Comparison of ENCODE assay signal across 15 mouse cellular contexts in the genomic region with DNA sequence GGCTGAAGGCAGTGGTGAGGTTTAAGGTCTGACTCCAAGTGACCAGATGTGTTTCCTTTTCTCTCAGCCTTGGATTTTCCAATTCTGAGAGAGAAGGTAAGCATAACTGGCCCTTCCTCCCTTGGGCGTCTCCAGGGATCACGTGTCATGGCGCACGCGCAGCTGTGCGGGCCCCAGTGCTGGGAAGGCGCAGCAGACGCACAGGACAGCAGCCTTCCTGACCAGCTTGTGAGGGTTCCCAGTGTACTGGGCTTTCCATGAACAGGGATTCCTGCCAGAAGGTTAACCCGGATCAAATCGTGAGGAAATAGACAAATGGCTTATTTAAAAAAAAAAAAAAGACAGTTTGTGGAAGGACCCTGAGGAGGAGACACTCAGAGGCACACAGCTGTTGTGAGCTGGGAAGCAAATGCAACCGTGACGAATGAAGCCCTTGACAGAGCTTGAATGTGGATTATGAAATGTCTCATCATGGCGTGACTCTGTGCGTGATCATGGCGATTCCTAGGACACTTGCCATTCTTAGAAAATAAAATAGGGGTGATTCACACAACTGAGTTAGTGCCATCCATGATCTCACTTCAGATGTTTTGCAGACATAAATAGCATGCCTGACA. TPM values are rescaled to one million over a fixed set of nuclear protein-coding genes. Genes with fewer than 3 reads are reported as not detected.
DNase-seq lines count a peak whose midpoint lies in the region; ATAC-seq and TF ChIP-seq lines count a peak whose summit lies in the region.
"Had no signal": no experiment of that assay in that cellular context is flagged by ENCODE, and none has a peak within 500 bp of the region (broad histone marks: within the 10 kb centered on the region; RNA-seq: fewer than 3 reads in every experiment).

No protein-coding gene starts in this region.

- no peaks in the 10 kb centered on the region for H3K27me3 ChIP-seq in embryonic facial prominence, embryonic 13.5 days
- no peaks in the 10 kb centered on the region for H3K27me3 ChIP-seq in lung, embryonic 16.5 days (ENCODE audit: control insufficient read depth, insufficient read depth, low read depth, low read length)
- 0 out of 2 replicates have a peak, but pooled peaks cover 3% of the 10 kb centered on the region for H3K27me3 ChIP-seq in hindbrain, embryonic 10.5 days (ENCODE audit: insufficient read depth, poor library complexity, severe bottlenecking)
- H3K27me3 ChIP-seq: hindbrain, embryonic 12.5 days had no signal

- 0 out of 2 replicates have a peak, but pooled peaks have one; percentile 57 for ATAC-seq in embryonic facial prominence, embryonic 13.5 days (ENCODE audit: insufficient number of reproducible peaks, insufficient read depth, low FRiP score, low TSS enrichment, low read depth)
- ATAC-seq in lung, embryonic 16.5 days (ENCODE audit: low read depth): peak; percentile 84

- H3K27ac ChIP-seq in layer of hippocampus, adult 2 months: peak overlapping the region; percentile 81
- H3K27ac ChIP-seq in ES-E14 (ENCODE audit: insufficient read depth, low read depth, low read length, poor library complexity, severe bottlenecking): no peak overlapping the region
- H3K27ac ChIP-seq in embryonic facial prominence, embryonic 13.5 days: no peak overlapping the region
- H3K27ac ChIP-seq in lung, embryonic 16.5 days (ENCODE audit: low read length): no peak overlapping the region
- H3K27ac ChIP-seq in hindbrain, embryonic 10.5 days: no peak overlapping the region
- H3K27ac ChIP-seq: hindbrain, embryonic 12.5 days; macrophage had no signal

- no peak overlapping the region for H3K4me2 ChIP-seq in embryonic facial prominence, embryonic 13.5 days
- no peak overlapping the region for H3K4me2 ChIP-seq in lung, embryonic 16.5 days (ENCODE audit: low read depth, low read length)
- H3K4me2 ChIP-seq: hindbrain, embryonic 12.5 days had no signal

- WGBS in embryonic facial prominence, embryonic 13.5 days: 70% methylated on average over 15 of the region's 15 CpGs
- 65% methylated on average over 15 of the region's 15 CpGs for WGBS in lung, embryonic 16.5 days
- WGBS in hindbrain, embryonic 10.5 days: 85% methylated on average over 15 of the region's 15 CpGs

- no peak for TF ChIP-seq CTCF in layer of hippocampus, adult 2 months (conservative IDR thresholded peaks at IDR 0.05)

- no peaks in the 10 kb centered on the region for H3K9me3 ChIP-seq in ES-E14 (ENCODE audit: control insufficient read depth, insufficient read depth, low read depth, low read length)
- no peaks in the 10 kb centered on the region for H3K9me3 ChIP-seq in embryonic facial prominence, embryonic 13.5 days
- no peaks in the 10 kb centered on the region for H3K9me3 ChIP-seq in lung, embryonic 16.5 days (ENCODE audit: control insufficient read depth, low read length)
- H3K9me3 ChIP-seq in hindbrain, embryonic 10.5 days: no peaks in the 10 kb centered on the region
- H3K9me3 ChIP-seq: hindbrain, embryonic 12.5 days had no signal

- H3K4me3 ChIP-seq in layer of hippocampus, adult 2 months: no peak overlapping the region
- H3K4me3 ChIP-seq in ES-E14 (ENCODE audit: insufficient read depth in 1 of 2, low read depth in 1 of 2, low read length in 2 of 2, poor library complexity in 1 of 2, severe bottlenecking in 1 of 2): no peak overlapping the region
- H3K4me3 ChIP-seq in embryonic facial prominence, embryonic 13.5 days: no peak overlapping the region
- H3K4me3 ChIP-seq in lung, embryonic 16.5 days (ENCODE audit: low read length): no peak overlapping the region
- H3K4me3 ChIP-seq in hindbrain, embryonic 10.5 days: no peak overlapping the region
- H3K4me3 ChIP-seq: erythroblast, embryonic 14.5 days; hindbrain, embryonic 12.5 days had no signal

- H3K4me1 ChIP-seq in ES-E14 (ENCODE audit: control insufficient read depth in 2 of 2, insufficient read depth in 2 of 2, low read length in 2 of 2, poor library complexity in 1 of 2): no peaks in the 10 kb centered on the region
- H3K4me1 ChIP-seq in embryonic facial prominence, embryonic 13.5 days: peaks cover 4% of the 10 kb centered on the region
- H3K4me1 ChIP-seq in lung, embryonic 16.5 days (replicated peaks; ENCODE audit: control insufficient read depth, insufficient read depth, low read length): no peaks in the 10 kb centered on the region
- H3K4me1 ChIP-seq in hindbrain, embryonic 10.5 days (replicated peaks): peaks cover 8% of the 10 kb centered on the region; the same call in 1 of the 2 replicates

- no peaks in the 10 kb centered on the region for H3K36me3 ChIP-seq in ES-E14 (ENCODE audit: control insufficient read depth, insufficient read depth, low read length, poor library complexity, severe bottlenecking)
- no peaks in the 10 kb centered on the region for H3K36me3 ChIP-seq in embryonic facial prominence, embryonic 13.5 days
- no peaks in the 10 kb centered on the region for H3K36me3 ChIP-seq in lung, embryonic 16.5 days (ENCODE audit: control insufficient read depth, insufficient read depth, low read length)
- H3K36me3 ChIP-seq in hindbrain, embryonic 10.5 days: no peaks in the 10 kb centered on the region
- H3K36me3 ChIP-seq: hindbrain, embryonic 12.5 days had no signal

- no peak overlapping the region for H3K9ac ChIP-seq in ES-E14 (ENCODE audit: insufficient read depth, low read depth, low read length, poor library complexity, severe bottlenecking)
- H3K9ac ChIP-seq in embryonic facial prominence, embryonic 13.5 days: no peak overlapping the region
- no peak overlapping the region for H3K9ac ChIP-seq in lung, embryonic 16.5 days (ENCODE audit: low read length)
- H3K9ac ChIP-seq: hindbrain, embryonic 12.5 days had no signal

- DNase-seq in layer of hippocampus, adult 2 months (ENCODE audit: low spot score in 2 of 2): peak in 1 of 2 experiments; percentile 25
- no peak for DNase-seq in layer of hippocampus, adult 8-10 months (ENCODE audit: low spot score in 2 of 2)
- DNase-seq in ES-E14 (ENCODE audit: low read depth, low spot score) (no peak), adipocyte (ENCODE audit: low spot score) (no peak)
- DNase-seq in thymus, postnatal 0 days (ENCODE audit: low spot score): no peak
- DNase-seq in hindbrain, embryonic 10.5 days (ENCODE audit: low spot score): no peak
- DNase-seq: cerebellum, adult 9-10 months; kidney, adult 2 months had no signal

- in situ Hi-C loops in ES-E14 (cut with MboI; ENCODE audit: low sequenced_read_pairs in 2 of 2, unreplicated experiment in 2 of 2): no loop called here

TF ChIP-seq in ES-E14, 5 proteins besides CTCF, POLR2A, EP300 and RAD21:
- TF ChIP-seq ZC3H11A (IDR thresholded peaks at IDR 0.05; ENCODE audit: borderline replicate concordance, low read depth, low read length) (no peak), ZNF384 (IDR thresholded peaks at IDR 0.05; ENCODE audit: low read depth, low read length) (peak; percentile 71)

RNA-seq across cellular contexts. Expression of gene BC035947, which starts 20.3 kb away (rescaled TPM):
- under 1 TPM; 0.37 to 0.46 TPM for total RNA-seq in layer of hippocampus, adult 2 months (2021)
- total RNA-seq in layer of hippocampus, adult 8-10 months (2022): 1 to 10 TPM; 1.0 to 1.5 (median 1.3) TPM
- total RNA-seq in ES-E14 (2012; rRNA removed): 0.09 TPM in 1 of 2 replicates, not detected in the other
- polyA plus RNA-seq in embryonic facial prominence, embryonic 13.5 days (2015; fragmentation: Nextera tagmentation; extraction: Ambion mirVana): 0.84 and 1.3 TPM in 2 replicates
- polyA plus RNA-seq in lung, embryonic 16.5 days (2015; fragmentation: Nextera tagmentation; extraction: Ambion mirVana): 0.05 and 0.11 TPM in 2 replicates
- polyA plus RNA-seq in thymus, postnatal 0 days (2015; fragmentation: Nextera tagmentation; extraction: Ambion mirVana): not detected in 2 replicates
- polyA plus RNA-seq in hindbrain, embryonic 10.5 days (2016; fragmentation: Nextera tagmentation; extraction: Ambion mirVana): 0.35 and 0.39 TPM in 2 replicates
- total RNA-seq: heart, adult 8-10 months had no signal
- polyA plus RNA-seq: erythroblast, embryonic 14.5 days; macrophage had no signal

RNA-seq across cellular contexts. Expression of gene Mogat1, which starts 21.5 kb away (rescaled TPM):
- not detected for total RNA-seq in layer of hippocampus, adult 2 months (2021)
- total RNA-seq in layer of hippocampus, adult 8-10 months (2022): 1 to 10 TPM in 1 of 4 experiments, under 1 TPM in 1, not detected in 2; 0.43 to 1.6 TPM
- total RNA-seq in ES-E14 (2012; rRNA removed): not detected in 2 replicates
- polyA plus RNA-seq in embryonic facial prominence, embryonic 13.5 days (2015; fragmentation: Nextera tagmentation; extraction: Ambion mirVana): 0.44 and 0.65 TPM in 2 replicates
- polyA plus RNA-seq in lung, embryonic 16.5 days (2015; fragmentation: Nextera tagmentation; extraction: Ambion mirVana): 0.62 TPM in 1 of 2 replicates, not detected in the other
- polyA plus RNA-seq in thymus, postnatal 0 days (2015; fragmentation: Nextera tagmentation; extraction: Ambion mirVana): 0.39 and 0.90 TPM in 2 replicates
- polyA plus RNA-seq in hindbrain, embryonic 10.5 days (2016; fragmentation: Nextera tagmentation; extraction: Ambion mirVana): 1.0 TPM in 1 of 2 replicates, not detected in the other
- total RNA-seq: heart, adult 8-10 months; left cerebral cortex, adult 18-20 months had no signal
- polyA plus RNA-seq: erythroblast, embryonic 14.5 days; hindbrain, embryonic 12.5 days; macrophage had no signal

RNA-seq across cellular contexts. Expression of gene Farsb, which starts 43.6 kb away (rescaled TPM):
- total RNA-seq in layer of hippocampus, adult 2 months (2021): 10 to 100 TPM; 67.8 to 68.4 TPM
- 10 to 100 TPM; 61.7 to 74.3 (median 68.0) TPM for total RNA-seq in layer of hippocampus, adult 8-10 months (2022)
- total RNA-seq in ES-E14 (2012; rRNA removed): 85.7 and 100 TPM in 2 replicates
- polyA plus RNA-seq in embryonic facial prominence, embryonic 13.5 days (2015; fragmentation: Nextera tagmentation; extraction: Ambion mirVana): 140 and 142 TPM in 2 replicates
- 111 and 117 TPM in 2 replicates for polyA plus RNA-seq in lung, embryonic 16.5 days (2015; fragmentation: Nextera tagmentation; extraction: Ambion mirVana)
- 122 and 141 TPM in 2 replicates for polyA plus RNA-seq in thymus, postnatal 0 days (2015; fragmentation: Nextera tagmentation; extraction: Ambion mirVana)
- 123 and 131 TPM in 2 replicates for polyA plus RNA-seq in hindbrain, embryonic 10.5 days (2016; fragmentation: Nextera tagmentation; extraction: Ambion mirVana)
